Mouse (Mus musculus) embryonic fibroblast, embryonic 13.5 days (primary cell): ENCODE measurements around the gene Edc4. TPM values are rescaled to one million over a fixed set of nuclear protein-coding genes. Genes with fewer than 3 reads are reported as not detected.

ENCODE experiments used
- H3K27ac ChIP-seq: 2 replicates; pipeline ENCODE4 v1.5.1; 2012; ENCODE audit warnings: low read length, control low read depth, inconsistent platforms; ENCODE audit not compliant: insufficient read depth
- H3K4me1 ChIP-seq: 2 replicates; pipeline ENCODE4 v1.6.1; 2011; ENCODE audit warnings: low read length; ENCODE audit not compliant: control insufficient read depth, insufficient read depth
- H3K4me3 ChIP-seq: 2 replicates; pipeline ENCODE4 v1.5.1; 2011; ENCODE audit warnings: mild to moderate bottlenecking, control low read depth, low read length; ENCODE audit not compliant: insufficient read depth
- CTCF ChIP-seq: IDR thresholded peaks from 2 replicates; pipeline ENCODE4 v1.5.1; 2011; ENCODE audit warnings: mild to moderate bottlenecking, control low read depth, low read length, moderate library complexity, borderline replicate concordance; ENCODE audit not compliant: insufficient read depth
- POLR2A ChIP-seq: IDR thresholded peaks from 2 replicates; pipeline ENCODE4 v1.6.1; 2011; ENCODE audit warnings: low read depth, mild to moderate bottlenecking, control low read depth, low read length, moderate library complexity
- polyA plus RNA-seq: library from polyadenylated mRNA; stranded (reverse); fragments of >200 nt; gene quantifications from 2 replicates; pipeline ENCODE4 v1.2.4, GENCODE M21; 2011; ENCODE audit warnings: low read depth; ENCODE audit not compliant: missing spikeins, insufficient read length

Gene Edc4
- polyA plus RNA-seq, 1 experiment = 51.8 TPM

- Histone ChIP-seq H3K4me1 (peaks cover 9% of the 10 kb centered on the region; the same call in 1 of the 2 replicates), H3K4me3 (no peak within 1 kb of the TSS), H3K27ac (no peak within 1 kb of the TSS)
- TF ChIP-seq POLR2A (no peak), CTCF (no peak)
Observed at GRCm38 (mm10) chr8:105853178-105853577, 27.5 kb upstream of the Edc4 start, which contains the start of gene Cenpt. Cenpt (minus strand) TSS chr8:105853278.

GRCm38 (mm10) chr8:105854303-105854702 is 26.4 kb upstream of the Edc4 start:
- H3K4me1 ChIP-seq = peaks cover 9% of the 10 kb centered on the region; the same call in 1 of the 2 replicates
- TF ChIP-seq POLR2A = no peak
- TF ChIP-seq CTCF = no peak
- H3K4me3 ChIP-seq = no peak overlapping the region
- no peak overlapping the region for H3K27ac ChIP-seq

GRCm38 (mm10) chr8:105854715-105855216 is 25.9 kb upstream of the Edc4 start, which contains the start of gene Thap11:
Thap11 (plus strand) TSS chr8:105855132.
- peak within 1 kb of the TSS; percentile 88 for H3K27ac ChIP-seq
- H3K4me3 ChIP-seq = peak within 1 kb of the TSS; percentile 70
- TF ChIP-seq CTCF = peak; percentile 68; the same call in 1 of the 2 replicates
- peak; percentile 37; the same call in 1 of the 2 replicates for TF ChIP-seq POLR2A
- peaks cover 9% of the 10 kb centered on the region; the same call in 1 of the 2 replicates for H3K4me1 ChIP-seq

GRCm38 (mm10) chr8:105855248-105856167 is 25.2 kb upstream of the Edc4 start:
- peak overlapping the region; percentile 88 for H3K27ac ChIP-seq
- peak overlapping the region; percentile 70 for H3K4me3 ChIP-seq
- H3K4me1 ChIP-seq = peaks cover 5% of the 10 kb centered on the region; the same call in 1 of the 2 replicates
- peak; percentile 4; the same call in 1 of the 2 replicates for TF ChIP-seq CTCF
- peak; percentile 41 for TF ChIP-seq POLR2A

GRCm38 (mm10) chr8:105856168-105856835 is 24.4 kb upstream of the Edc4 start:
- TF ChIP-seq CTCF (no peak), POLR2A (no peak)
- Histone ChIP-seq H3K4me1 (peaks cover 2% of the 10 kb centered on the region; the same call in 1 of the 2 replicates), H3K4me3 (peak overlapping the region; percentile 70), H3K27ac (no peak overlapping the region)

GRCm38 (mm10) chr8:105858495-105858894 is 22.2 kb upstream of the Edc4 start:
- Histone ChIP-seq H3K4me1 (peaks cover 4% of the 10 kb centered on the region; the same call in 1 of the 2 replicates), H3K27ac (no peak overlapping the region), H3K4me3 (no peak overlapping the region)
- TF ChIP-seq CTCF (no peak), POLR2A (no peak)

GRCm38 (mm10) chr8:105859314-105859713 is 21.4 kb upstream of the Edc4 start:
- TF ChIP-seq POLR2A (no peak), CTCF (no peak)
- Histone ChIP-seq H3K27ac (peak overlapping the region; percentile 70; the same call in 1 of the 2 replicates), H3K4me1 (peaks cover 8% of the 10 kb centered on the region; the same call in 1 of the 2 replicates), H3K4me3 (no peak overlapping the region)

- peaks cover 8% of the 10 kb centered on the region; the same call in 1 of the 2 replicates for H3K4me1 ChIP-seq
- H3K4me3 ChIP-seq = peak within 1 kb of the TSS; percentile 74
- TF ChIP-seq POLR2A (peak; percentile 84), CTCF (no peak)
- H3K27ac ChIP-seq = peak within 1 kb of the TSS; percentile 70
Observed at GRCm38 (mm10) chr8:105860143-105860981, 20.3 kb upstream of the Edc4 start, which contains the start of gene Nutf2. Nutf2 (plus strand) TSS chr8:105860580.

- TF ChIP-seq CTCF = no peak
- TF ChIP-seq POLR2A = no peak
- Histone ChIP-seq H3K4me1 (peaks cover 7% of the 10 kb centered on the region; the same call in 1 of the 2 replicates), H3K4me3 (peak overlapping the region; percentile 74), H3K27ac (peak overlapping the region; percentile 30)
Observed at GRCm38 (mm10) chr8:105861951-105862350, 18.7 kb upstream of the Edc4 start.
